Mouse (Mus musculus): ENCODE results near the gene Tmem199.

Gene Tmem199

DNA sequence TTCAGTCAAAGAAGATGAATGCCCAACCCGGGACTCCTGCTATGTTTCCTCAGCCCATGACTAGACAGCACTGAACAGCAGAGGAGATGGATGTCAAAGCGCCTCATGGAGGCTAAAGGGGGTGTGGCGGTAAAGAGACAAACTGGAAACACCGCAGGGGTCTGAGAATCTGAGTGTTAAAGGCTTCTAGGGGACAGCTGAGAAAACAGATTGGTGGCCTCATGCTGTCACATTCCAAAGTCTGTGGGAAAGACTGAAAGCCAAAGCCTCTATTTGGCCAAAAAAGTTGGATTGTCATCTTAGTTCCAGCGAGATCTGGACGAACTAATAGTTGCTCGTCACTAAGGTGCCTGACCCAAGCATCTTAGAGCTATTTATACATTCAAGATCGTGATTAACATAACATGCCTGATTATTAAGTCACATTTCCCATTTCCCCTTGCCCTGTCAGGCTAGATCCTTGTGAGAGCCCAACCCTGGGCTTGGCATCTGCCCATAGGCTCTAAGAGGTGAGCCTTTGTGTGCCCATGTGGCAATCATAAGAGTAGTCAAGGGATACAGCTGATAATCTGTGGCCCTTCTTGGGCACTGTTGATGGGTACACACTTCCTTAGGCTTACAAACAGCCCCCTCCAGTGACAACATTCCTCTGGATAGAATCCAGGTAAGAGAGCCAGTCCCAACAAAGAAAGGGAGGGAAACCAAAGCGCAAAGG, 11.4 kb upstream of the Tmem199 start:
- no peak for DNase-seq

GRCm38 (mm10) chr11:78522481-78522997, 10.6 kb upstream of the Tmem199 start:
- peak in 1 of 2 experiments; percentile 48 for DNase-seq

GRCm38 (mm10) chr11:78521880-78522279, 9.9 kb upstream of the Tmem199 start:
- peak in 1 of 2 experiments; percentile 31 for DNase-seq

DNA sequence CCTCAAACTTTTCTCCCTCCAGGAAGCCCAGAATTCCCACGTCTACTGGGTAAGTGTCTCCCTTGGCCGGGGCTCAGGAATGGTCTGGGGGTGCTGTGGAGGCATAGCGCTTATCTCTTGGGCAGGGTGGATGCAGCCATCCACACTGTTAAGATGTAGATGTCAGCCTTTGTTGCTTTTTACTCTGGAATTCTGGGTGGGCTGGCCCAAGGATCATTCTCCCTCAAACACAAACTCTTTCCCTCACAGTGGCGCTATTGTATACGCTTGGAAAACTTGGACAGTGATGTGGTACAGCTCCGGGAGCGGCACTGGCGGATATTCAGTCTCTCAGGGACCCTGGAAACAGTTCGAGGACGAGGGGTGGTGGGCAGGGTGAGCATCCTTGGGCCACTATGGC, 7.0 kb upstream of the Tmem199 start:
- no peak for DNase-seq

DNA sequence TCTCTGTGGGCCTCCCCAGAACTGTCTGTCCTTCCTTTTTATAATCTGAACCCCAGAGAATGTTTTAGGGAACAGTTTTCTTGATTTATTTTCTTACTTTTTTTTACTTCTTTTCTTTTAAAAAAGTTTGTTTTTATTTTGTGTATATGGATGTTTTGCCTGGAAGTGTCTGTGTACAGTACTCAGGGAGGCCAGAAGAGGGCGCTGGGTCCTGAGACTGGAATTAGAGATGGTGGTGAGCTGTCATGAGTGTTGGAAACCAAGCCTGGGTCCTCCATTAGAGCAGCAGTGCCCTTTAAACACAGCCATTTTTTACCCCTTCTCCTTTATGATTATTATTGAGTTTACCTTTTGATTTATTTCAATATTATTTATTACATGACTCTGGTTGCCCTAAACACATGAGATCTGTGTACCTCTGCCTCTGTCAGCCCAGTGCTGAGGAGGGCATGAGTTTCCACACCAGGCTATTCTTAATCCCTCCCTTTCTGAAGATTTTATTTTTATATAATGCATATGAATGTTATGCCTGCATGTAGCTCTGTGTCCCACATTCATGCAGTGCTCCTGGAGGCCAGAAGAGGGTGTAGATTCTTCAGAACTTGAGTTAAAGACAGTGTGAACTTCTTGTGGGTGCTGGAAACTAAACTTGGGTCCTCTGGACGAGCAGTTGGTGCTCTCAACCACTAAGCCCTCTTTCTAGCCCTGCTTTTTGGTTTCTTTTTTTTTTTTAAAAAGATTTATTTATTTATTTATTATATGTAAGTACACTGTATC, 3.8 kb upstream of the Tmem199 start:
- peak in 1 of 2 experiments; percentile 45 for DNase-seq

- DNase-seq, result no peak
These were observed 1.3 kb upstream of the Tmem199 start for GRCm38 (mm10) chr11:78513106-78513790.

DNA sequence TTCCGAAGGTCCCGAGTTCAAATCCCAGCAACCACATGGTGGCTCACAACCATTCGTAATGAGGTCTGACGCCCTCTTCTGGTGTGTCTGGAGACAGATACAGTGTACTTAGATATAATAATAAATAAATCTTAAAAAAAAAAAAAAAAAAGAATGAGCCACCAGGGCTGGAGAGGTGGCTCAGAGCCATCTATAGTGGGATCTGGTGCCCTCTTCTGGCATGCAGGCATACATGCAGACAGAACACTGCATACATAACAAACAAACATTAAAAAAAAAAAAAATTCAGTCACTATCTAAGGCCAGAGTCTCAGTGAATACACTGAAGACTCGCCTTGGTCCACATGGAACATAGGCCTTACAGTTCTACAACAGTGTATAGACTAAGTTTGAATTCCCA, 2.8 kb downstream of the Tmem199 start:
- peak in 1 of 2 experiments; percentile 65 for DNase-seq

DNA sequence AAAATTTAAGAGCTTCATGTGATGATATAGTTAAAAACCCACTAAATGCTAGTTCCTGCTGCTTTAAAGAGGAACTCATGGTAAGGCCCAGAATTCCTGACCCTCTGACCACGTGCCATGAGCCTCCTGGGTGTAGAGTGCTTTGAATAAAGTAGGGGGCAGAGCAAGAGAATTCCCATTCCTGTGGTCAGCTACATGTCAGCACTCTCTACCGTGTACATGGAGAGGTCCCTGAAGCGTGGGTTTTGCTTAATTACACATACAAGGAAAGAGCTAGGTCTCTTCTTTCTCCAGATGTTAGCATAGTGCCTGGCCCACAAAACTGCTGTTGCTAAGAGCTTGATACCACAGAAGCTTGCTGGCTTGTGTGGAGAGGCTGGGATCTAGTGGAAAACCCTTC, 6.5 kb downstream of the Tmem199 start:
- no peak for DNase-seq

- peak; percentile 92 for DNase-seq
These were observed 8.9 kb downstream of the Tmem199 start, which contains the start of gene Sebox for GRCm38 (mm10) chr11:78502909-78503650. Sebox (plus strand) TSS chr11:78503447.

GRCm38 (mm10) chr11:78501529-78501928, 10.4 kb downstream of the Tmem199 start:
- no peak for DNase-seq

GRCm38 (mm10) chr11:78500623-78501202, 11.3 kb downstream of the Tmem199 start:
- DNase-seq, result no peak

GRCm38 (mm10) chr11:78499543-78499942, 12.4 kb downstream of the Tmem199 start:
- DNase-seq, result no peak

DNA sequence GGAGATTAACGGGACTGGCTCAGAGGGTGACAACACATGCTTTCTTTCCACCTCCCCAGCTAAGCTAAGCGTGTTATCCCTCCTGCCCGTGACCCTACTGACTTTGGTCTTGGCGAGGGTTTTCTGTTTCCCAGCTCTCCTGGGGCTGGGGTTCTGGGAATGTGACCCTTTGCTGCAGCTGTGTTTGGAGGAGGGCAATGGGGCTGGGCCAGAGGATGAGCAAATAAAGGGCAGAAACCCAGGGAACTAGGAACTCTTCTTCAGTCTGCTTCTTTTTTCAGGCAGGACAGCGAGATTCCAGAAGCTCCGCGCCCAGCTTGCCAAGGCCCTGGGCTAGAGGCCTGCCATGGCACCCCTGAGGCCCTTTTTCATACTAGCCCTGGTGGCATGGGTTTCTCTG, 13.0 kb downstream of the Tmem199 start, which contains the start of gene Vtn:
TSS of gene Vtn (plus strand) at position 88 of the 400 bp plus-strand sequence.
- DNase-seq, result peak in 1 of 2 experiments; percentile 26

GRCm38 (mm10) chr11:78497544-78498522, 14.1 kb downstream of the Tmem199 start, which contains the start of gene Sarm1:
Sarm1 (minus strand) TSS chr11:78497754.
- DNase-seq, result peak; percentile 98 to 99

- peak; percentile 73 to 77 for DNase-seq
These were observed 14.9 kb downstream of the Tmem199 start for GRCm38 (mm10) chr11:78497071-78497541.

DNA sequence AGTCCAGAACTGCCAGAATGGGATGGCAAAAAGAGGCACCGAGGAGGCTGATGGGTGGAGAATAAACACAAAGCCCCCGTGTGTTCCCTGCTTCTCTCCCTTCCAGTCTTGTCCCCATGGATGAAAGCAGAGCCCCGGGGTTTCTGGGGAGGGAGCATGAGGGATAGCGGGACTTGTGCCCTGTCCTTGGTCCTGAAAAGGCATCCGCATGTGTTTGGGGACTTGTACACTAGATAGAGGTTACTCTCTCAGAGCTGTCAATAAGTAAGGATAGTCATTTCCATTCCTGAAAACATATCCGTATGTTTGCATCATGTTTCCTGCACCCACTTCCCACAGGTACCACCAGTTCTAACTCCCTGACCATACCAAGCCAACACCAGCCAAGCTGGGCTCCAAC, 16.1 kb downstream of the Tmem199 start:
- DNase-seq, result peak; percentile 27 to 31

DNA sequence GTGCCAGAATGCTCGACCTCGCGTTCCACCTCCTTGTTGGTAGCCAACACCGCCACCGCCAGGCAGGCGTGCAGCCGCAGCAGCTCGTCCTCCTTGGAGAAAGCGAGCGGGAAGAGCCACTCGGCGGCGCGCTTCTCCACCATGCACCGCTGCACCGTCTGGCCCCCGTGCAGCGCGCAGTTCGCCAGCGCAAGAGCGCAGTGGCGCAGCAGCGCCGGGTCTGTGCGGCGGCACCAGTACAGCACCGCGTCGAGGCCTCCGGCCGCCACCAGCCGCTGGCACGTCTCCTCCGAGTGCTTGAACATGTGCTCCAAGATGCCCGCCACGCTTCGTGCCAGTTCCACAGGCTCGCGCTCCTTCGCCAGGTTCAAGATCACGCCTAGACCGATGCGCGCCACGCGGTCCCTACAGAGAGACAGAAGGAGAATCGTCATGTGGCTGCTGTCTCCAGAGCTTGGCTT, 21.2 kb downstream of the Tmem199 start:
- DNase-seq, result peak; percentile 71 to 78

- peak; percentile 88 to 89 for DNase-seq
These were observed 23.8 kb downstream of the Tmem199 start for GRCm38 (mm10) chr11:78488168-78488567.

DNA sequence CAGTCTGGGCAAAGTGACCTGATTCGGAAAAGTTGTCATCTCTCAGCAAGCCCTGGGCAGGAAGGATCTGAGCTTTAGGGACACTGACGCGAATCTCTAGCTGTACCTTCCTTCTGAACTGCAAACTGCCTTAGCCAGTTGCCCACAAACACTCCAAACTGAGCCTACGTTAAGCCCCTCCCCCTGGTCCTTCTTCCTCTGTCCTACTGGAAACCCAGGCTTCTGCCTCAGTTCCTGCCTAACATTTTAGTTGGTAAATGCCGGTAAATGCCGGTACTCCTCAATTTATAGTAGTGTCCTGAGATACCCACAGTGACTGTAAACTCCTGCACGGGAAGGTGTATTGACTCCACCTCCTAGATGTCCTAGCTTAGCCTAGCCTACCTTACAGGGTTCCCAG, 28.3 kb downstream of the Tmem199 start:
- no peak for DNase-seq

DNA sequence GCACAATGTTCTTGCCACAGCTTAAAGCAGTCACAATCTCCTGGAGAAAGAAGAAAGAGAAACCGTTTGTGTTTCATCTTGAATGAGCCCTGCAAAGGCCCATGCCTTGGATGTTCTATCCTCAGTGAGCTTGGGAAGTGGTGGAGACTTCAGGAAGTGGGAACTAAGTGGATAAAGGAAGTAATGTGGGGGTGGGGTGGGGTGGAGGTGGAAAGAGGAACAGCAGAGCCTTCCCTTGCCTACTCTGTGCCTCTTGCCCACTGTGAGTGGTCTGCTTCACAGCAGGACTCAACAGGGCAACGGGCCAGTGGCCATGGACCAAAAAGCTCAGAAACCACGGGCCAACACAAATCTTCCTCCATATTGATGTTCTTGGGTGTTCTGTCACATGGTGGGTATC, 36.7 kb downstream of the Tmem199 start:
- DNase-seq, result peak in 1 of 2 experiments; percentile 21

All from cerebellum, postnatal 25 days (tissue).